Mouse (Mus musculus): Measurements from ENCODE around the gene Smagp. TPM values are rescaled to one million over a fixed set of nuclear protein-coding genes. Genes with fewer than 3 reads are reported as not detected.

Smagp gene
- polyA plus RNA-seq, 1 experiment from 2014 or later, result 9.3 TPM

GRCm38 (mm10) chr15:100587166-100587565 is 49.6 kb downstream of the Smagp start:
- Histone ChIP-seq H3K4me2 (no peak overlapping the region), H3K9me3 (replicated peaks) (no peaks in the 10 kb centered on the region), H3K36me3 (replicated peaks) (no peaks in the 10 kb centered on the region), H3K27ac (replicated peaks) (no peak overlapping the region), H3K4me1 (replicated peaks) (no peaks in the 10 kb centered on the region), H3K27me3 (peaks cover 14% of the 10 kb centered on the region; the same call in 1 of the 2 replicates), H3K4me3 (replicated peaks) (no peak overlapping the region), H3K9ac (no peak overlapping the region)
- no peak for ATAC-seq (ENCODE audit: insufficient read depth)
- 66% methylated on average over 4 of the region's 4 CpGs for WGBS (ENCODE audit: insufficient replicate concordance)

DNA sequence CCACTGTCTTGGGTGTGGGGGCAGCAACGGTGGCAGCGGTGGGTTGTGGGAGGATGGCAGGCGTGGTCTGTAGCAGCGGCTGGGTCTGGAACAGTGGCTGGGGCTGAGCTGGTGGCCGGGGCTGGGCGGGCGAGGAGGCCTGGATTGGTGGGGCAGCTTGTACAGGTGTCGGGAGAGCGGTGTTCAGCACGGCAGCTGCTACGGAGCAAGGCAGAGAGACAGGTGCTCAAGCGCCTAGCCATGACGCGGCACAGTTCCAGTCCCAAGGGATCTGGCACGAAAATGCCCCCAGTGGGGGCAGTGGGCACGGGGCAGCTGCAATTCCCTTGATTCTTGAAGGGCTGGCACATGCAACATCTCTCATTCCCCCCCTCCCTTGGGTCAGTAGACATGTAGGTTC is 50.8 kb downstream of the Smagp start:
- Histone ChIP-seq H3K4me2 (no peak overlapping the region), H3K4me1 (replicated peaks) (no peaks in the 10 kb centered on the region), H3K4me3 (replicated peaks) (no peak overlapping the region), H3K27me3 (peaks cover 9% of the 10 kb centered on the region; the same call in 1 of the 2 replicates), H3K36me3 (replicated peaks) (no peaks in the 10 kb centered on the region), H3K9me3 (replicated peaks) (no peaks in the 10 kb centered on the region), H3K9ac (no peak overlapping the region), H3K27ac (replicated peaks) (no peak overlapping the region)
- WGBS (ENCODE audit: insufficient replicate concordance), result 73% methylated on average over 16 of the region's 16 CpGs
- ATAC-seq (ENCODE audit: insufficient read depth), result no peak

DNA sequence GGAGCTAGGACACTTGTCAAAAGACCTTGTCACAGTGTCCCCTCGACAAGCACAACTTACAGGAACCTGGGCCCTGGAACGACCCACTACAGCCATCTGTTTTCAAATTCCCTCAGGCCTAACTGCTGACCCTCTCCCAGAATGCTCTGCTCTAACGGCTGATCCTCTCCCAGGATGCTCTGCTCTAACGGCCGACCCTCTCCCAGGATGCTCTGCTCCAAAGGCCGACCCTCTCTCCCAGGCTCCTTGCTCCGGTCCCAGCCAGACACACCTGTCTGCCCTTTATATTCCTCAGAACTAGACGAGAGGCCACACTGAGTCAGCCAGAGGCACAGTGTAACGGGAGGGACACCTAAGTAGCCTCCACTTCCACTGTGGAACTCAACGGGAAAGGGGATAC is 56.6 kb downstream of the Smagp start:
- no peak for ATAC-seq (ENCODE audit: insufficient read depth)

GRCm38 (mm10) chr15:100577972-100578371 is 58.8 kb downstream of the Smagp start:
- no peaks in the 10 kb centered on the region for H3K4me1 ChIP-seq (replicated peaks)
- H3K9me3 ChIP-seq (replicated peaks), result no peaks in the 10 kb centered on the region
- H3K27me3 ChIP-seq, result peaks cover 8% of the 10 kb centered on the region; the same call in 1 of the 2 replicates
- no peak overlapping the region for H3K27ac ChIP-seq (replicated peaks)
- WGBS (ENCODE audit: insufficient replicate concordance), result 76% methylated on average over 16 of the region's 16 CpGs
- H3K4me2 ChIP-seq, result no peak overlapping the region
- no peak overlapping the region for H3K4me3 ChIP-seq (replicated peaks)
- no peak for ATAC-seq (ENCODE audit: insufficient read depth)
- no peaks in the 10 kb centered on the region for H3K36me3 ChIP-seq (replicated peaks)
- no peak overlapping the region for H3K9ac ChIP-seq

More for the DNA sequence above, 56.6 kb downstream of the Smagp start:
- no peak overlapping the region for H3K4me3 ChIP-seq (replicated peaks)
- no peak overlapping the region for H3K27ac ChIP-seq (replicated peaks)
- H3K9ac ChIP-seq, result no peak overlapping the region
- peaks cover 8% of the 10 kb centered on the region; the same call in 1 of the 2 replicates for H3K27me3 ChIP-seq
- H3K4me2 ChIP-seq, result no peak overlapping the region
- no peaks in the 10 kb centered on the region for H3K36me3 ChIP-seq (replicated peaks)
- H3K9me3 ChIP-seq (replicated peaks), result no peaks in the 10 kb centered on the region
- H3K4me1 ChIP-seq (replicated peaks), result no peaks in the 10 kb centered on the region
- 74% methylated on average over 10 of the region's 10 CpGs for WGBS (ENCODE audit: insufficient replicate concordance)

GRCm38 (mm10) chr15:100576810-100577209 is 59.9 kb downstream of the Smagp start:
- H3K27me3 ChIP-seq, result peaks cover 7% of the 10 kb centered on the region; the same call in 1 of the 2 replicates
- H3K9ac ChIP-seq, result no peak overlapping the region
- ATAC-seq (ENCODE audit: insufficient read depth), result no peak
- no peak overlapping the region for H3K27ac ChIP-seq (replicated peaks)
- no peaks in the 10 kb centered on the region for H3K9me3 ChIP-seq (replicated peaks)
- no peaks in the 10 kb centered on the region for H3K36me3 ChIP-seq (replicated peaks)
- no peak overlapping the region for H3K4me3 ChIP-seq (replicated peaks)
- 45% methylated on average over 6 of the region's 6 CpGs for WGBS (ENCODE audit: insufficient replicate concordance)
- no peaks in the 10 kb centered on the region for H3K4me1 ChIP-seq (replicated peaks)
- no peak overlapping the region for H3K4me2 ChIP-seq

DNA sequence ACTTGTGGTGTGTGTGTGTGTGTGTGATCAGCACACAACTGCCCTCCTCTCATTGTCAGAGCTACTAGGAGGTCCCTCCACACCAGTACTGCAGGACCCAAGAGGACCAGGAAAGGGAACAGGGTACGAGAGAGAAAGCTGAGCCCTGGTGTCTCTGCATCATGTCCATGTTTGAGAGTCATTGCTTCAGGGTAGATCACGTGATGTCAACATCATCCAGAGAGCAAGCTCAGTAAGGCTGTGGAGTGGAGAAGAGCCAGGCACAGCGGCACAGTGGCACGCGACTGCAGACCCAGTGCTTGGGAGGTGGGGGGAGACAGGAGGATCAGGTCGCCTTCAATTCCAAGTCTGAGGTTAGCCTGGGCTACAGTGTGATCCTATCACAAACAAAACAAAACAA is 60.3 kb downstream of the Smagp start:
- Histone ChIP-seq H3K4me3 (replicated peaks) (no peak overlapping the region), H3K27ac (replicated peaks) (no peak overlapping the region), H3K9ac (no peak overlapping the region), H3K4me1 (replicated peaks) (no peaks in the 10 kb centered on the region), H3K27me3 (peaks cover 7% of the 10 kb centered on the region; the same call in 1 of the 2 replicates), H3K36me3 (replicated peaks) (no peaks in the 10 kb centered on the region), H3K9me3 (replicated peaks) (no peaks in the 10 kb centered on the region), H3K4me2 (no peak overlapping the region)
- 66% methylated on average over 6 of the region's 6 CpGs for WGBS (ENCODE audit: insufficient replicate concordance)
- no peak for ATAC-seq (ENCODE audit: insufficient read depth)

DNA sequence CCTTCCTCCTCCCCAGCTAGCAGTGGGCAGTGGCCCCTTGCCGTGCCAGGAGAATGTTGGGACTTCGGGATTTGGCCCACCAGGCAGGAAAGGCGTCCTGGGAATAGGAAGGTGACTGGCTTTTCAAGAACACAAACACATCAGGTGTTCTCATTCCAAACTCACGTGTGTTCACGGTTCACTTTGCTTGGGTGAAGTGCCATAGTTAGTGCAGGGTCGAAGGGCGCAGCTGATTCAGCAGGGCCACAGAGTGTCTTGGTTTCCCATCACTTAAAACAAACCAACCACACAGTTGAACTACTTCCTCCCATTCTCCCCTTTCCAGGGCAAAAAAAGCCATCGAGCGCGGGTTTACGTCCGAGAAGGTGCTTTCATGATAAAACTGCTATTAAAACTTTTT is 61.4 kb downstream of the Smagp start:
- 54% methylated on average over 12 of the region's 12 CpGs for WGBS (ENCODE audit: insufficient replicate concordance)
- H3K4me1 ChIP-seq (replicated peaks), result no peaks in the 10 kb centered on the region
- no peak overlapping the region for H3K27ac ChIP-seq (replicated peaks)
- H3K9ac ChIP-seq, result no peak overlapping the region
- H3K4me2 ChIP-seq, result no peak overlapping the region
- H3K4me3 ChIP-seq (replicated peaks), result no peak overlapping the region
- H3K36me3 ChIP-seq (replicated peaks), result no peaks in the 10 kb centered on the region
- ATAC-seq (ENCODE audit: insufficient read depth), result no peak
- H3K27me3 ChIP-seq, result peaks cover 7% of the 10 kb centered on the region; the same call in 1 of the 2 replicates
- no peaks in the 10 kb centered on the region for H3K9me3 ChIP-seq (replicated peaks)

DNA sequence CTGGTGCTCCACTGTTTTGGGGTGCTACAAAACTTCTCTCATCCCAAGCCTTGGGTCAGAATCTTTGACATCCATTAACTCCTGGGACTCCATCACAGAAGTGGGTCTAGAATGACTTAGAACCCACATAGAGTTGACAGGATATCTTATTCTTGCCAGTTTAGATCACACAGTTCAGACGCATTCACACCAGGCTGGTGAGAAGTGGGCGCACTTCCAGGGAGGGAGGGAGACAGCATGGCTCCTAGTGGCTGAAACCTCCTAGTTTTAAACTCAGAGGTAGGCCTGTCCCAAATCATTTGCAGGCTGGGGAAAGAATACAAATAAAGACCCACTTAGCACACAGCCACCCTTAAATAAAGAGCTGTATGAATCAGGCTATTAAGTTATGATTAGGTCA is 62.4 kb downstream of the Smagp start:
- H3K27me3 ChIP-seq, result peaks cover 14% of the 10 kb centered on the region; the same call in 1 of the 2 replicates
- no peaks in the 10 kb centered on the region for H3K4me1 ChIP-seq (replicated peaks)
- H3K4me3 ChIP-seq (replicated peaks), result no peak overlapping the region
- no peaks in the 10 kb centered on the region for H3K36me3 ChIP-seq (replicated peaks)
- H3K9ac ChIP-seq, result no peak overlapping the region
- H3K27ac ChIP-seq (replicated peaks), result no peak overlapping the region
- no peak overlapping the region for H3K4me2 ChIP-seq
- ATAC-seq (ENCODE audit: insufficient read depth), result no peak
- WGBS (ENCODE audit: insufficient replicate concordance), result 69% methylated on average over 2 of the region's 2 CpGs
- H3K9me3 ChIP-seq (replicated peaks), result no peaks in the 10 kb centered on the region

- Histone ChIP-seq H3K9ac (no peak overlapping the region), H3K4me1 (replicated peaks) (no peaks in the 10 kb centered on the region), H3K27me3 (peaks cover 18% of the 10 kb centered on the region; the same call in 1 of the 2 replicates), H3K9me3 (replicated peaks) (no peaks in the 10 kb centered on the region), H3K27ac (replicated peaks) (no peak overlapping the region), H3K4me2 (no peak overlapping the region), H3K4me3 (replicated peaks) (no peak overlapping the region), H3K36me3 (replicated peaks) (no peaks in the 10 kb centered on the region)
- WGBS (ENCODE audit: insufficient replicate concordance), result 61% methylated on average over 6 of the region's 6 CpGs
- ATAC-seq (ENCODE audit: insufficient read depth), result no peak
These were observed 62.8 kb downstream of the Smagp start for GRCm38 (mm10) chr15:100573946-100574345.

Small RNAs within 50 kb of the gene (microRNA-seq; reads per million reads assigned to microRNA genes)
- 2.3 reads per million for gene Mir6961

Other genes starting within 250 kb of the Smagp start
- gene Gm5475, start 214.8 kb downstream of the Smagp start, polyA plus RNA-seq (2015; fragmentation: Nextera tagmentation; extraction: Ambion mirVana), result 0.05 TPM in 2 replicates
- gene Slc11a2, start 211.9 kb downstream of the Smagp start, polyA plus RNA-seq (2015; fragmentation: Nextera tagmentation; extraction: Ambion mirVana), result 39.7 and 43.9 TPM in 2 replicates
- gene Letmd1, start 167.9 kb downstream of the Smagp start, polyA plus RNA-seq (2015; fragmentation: Nextera tagmentation; extraction: Ambion mirVana), result 11.9 and 14.3 TPM in 2 replicates
- 0.81 and 0.97 TPM in 2 replicates for gene Csrnp2, start 141.5 kb downstream of the Smagp start, polyA plus RNA-seq (2015; fragmentation: Nextera tagmentation; extraction: Ambion mirVana)
- 3.7 and 4.1 TPM in 2 replicates for gene Tfcp2, start 84.9 kb downstream of the Smagp start, polyA plus RNA-seq (2015; fragmentation: Nextera tagmentation; extraction: Ambion mirVana)
- 0.14 and 0.37 TPM in 2 replicates for gene Pou6f1, start 37.0 kb downstream of the Smagp start, polyA plus RNA-seq (2015; fragmentation: Nextera tagmentation; extraction: Ambion mirVana)
- gene Dazap2, start 21.6 kb downstream of the Smagp start, polyA plus RNA-seq (2015; fragmentation: Nextera tagmentation; extraction: Ambion mirVana), result 145 and 148 TPM in 2 replicates
- 18.2 and 22.2 TPM in 2 replicates for gene Bin2, start 32.6 kb upstream of the Smagp start, polyA plus RNA-seq (2015; fragmentation: Nextera tagmentation; extraction: Ambion mirVana)
- 17.0 and 22.6 TPM in 2 replicates for gene Cela1, start 51.0 kb upstream of the Smagp start, polyA plus RNA-seq (2015; fragmentation: Nextera tagmentation; extraction: Ambion mirVana)
- 1.2 and 1.5 TPM in 2 replicates for gene Galnt6, start 92.4 kb upstream of the Smagp start, polyA plus RNA-seq (2015; fragmentation: Nextera tagmentation; extraction: Ambion mirVana)
- gene Slc4a8, start 124.8 kb upstream of the Smagp start, polyA plus RNA-seq (2015; fragmentation: Nextera tagmentation; extraction: Ambion mirVana), result 0.25 and 0.50 TPM in 2 replicates
- 0.24 and 0.32 TPM in 2 replicates for gene Scn8a, start 232.9 kb upstream of the Smagp start, polyA plus RNA-seq (2015; fragmentation: Nextera tagmentation; extraction: Ambion mirVana)

Data from liver, embryonic 15.5 days (tissue).